Mouse (Mus musculus): Measurements from ENCODE around the gene Igf2bp1.

GRCm38 (mm10) chr11:96046793-96047192 is 41.1 kb upstream of the Igf2bp1 start:
- TF ChIP-seq CHD2 (IDR thresholded peaks at IDR 0.05; ENCODE audit: low read depth, low read length) (no peak), ZNF384 (IDR thresholded peaks at IDR 0.05; ENCODE audit: low read depth, low read length) (no peak), HCFC1 (IDR thresholded peaks at IDR 0.05; ENCODE audit: borderline replicate concordance, insufficient read depth, low read length) (no peak), ZC3H11A (IDR thresholded peaks at IDR 0.05; ENCODE audit: borderline replicate concordance, low read depth, low read length) (no peak), MAFK (IDR thresholded peaks at IDR 0.05; ENCODE audit: insufficient read depth, low read depth, low read length) (no peak)

All from ES-E14 (cell line).